Comparison of ENCODE assay signal across 15 mouse cellular contexts in genomic region chr6:94807216-94807615, GRCm38 (mm10).
DNase-seq lines count a peak whose midpoint lies in the region; ATAC-seq and TF ChIP-seq lines count a peak whose summit lies in the region.
"Had no signal": no experiment of that assay in that cellular context is flagged by ENCODE, and none has a peak within 500 bp of the region (broad histone marks: within the 10 kb centered on the region; RNA-seq: fewer than 3 reads in every experiment).

No protein-coding gene starts in this region.

- no peak for TF ChIP-seq CTCF in stomach, postnatal 0 days (IDR thresholded peaks at IDR 0.05; ENCODE audit: low read depth)

- WGBS in intestine, embryonic 15.5 days = 67% methylated on average over 6 of the region's 6 CpGs
- WGBS in intestine, embryonic 16.5 days = 67% methylated on average over 6 of the region's 6 CpGs
- 52% methylated on average over 6 of the region's 6 CpGs for WGBS in embryonic facial prominence, embryonic 14.5 days
- WGBS in limb, embryonic 10.5 days = 83% methylated on average over 6 of the region's 6 CpGs
- 58% methylated on average over 6 of the region's 6 CpGs for WGBS in stomach, postnatal 0 days

- 0 out of 2 replicates have a peak overlapping the region, but pooled peaks have one; percentile 33 for H3K27ac ChIP-seq in intestine, embryonic 15.5 days
- H3K27ac ChIP-seq in intestine, embryonic 16.5 days (ENCODE audit: low read length) = no peak overlapping the region
- H3K27ac ChIP-seq in embryonic facial prominence, embryonic 14.5 days (replicated peaks; ENCODE audit: low read depth, low read length) = peak overlapping the region; percentile 82
- peak overlapping the region; percentile 47 for H3K27ac ChIP-seq in limb, embryonic 10.5 days
- H3K27ac ChIP-seq in stomach, postnatal 0 days (replicated peaks) = peak overlapping the region; percentile 63
- H3K27ac ChIP-seq: liver, embryonic 12.5 days had no signal

- H3K4me3 ChIP-seq in intestine, embryonic 15.5 days (replicated peaks) = no peak overlapping the region
- H3K4me3 ChIP-seq in intestine, embryonic 16.5 days (ENCODE audit: low read length) = no peak overlapping the region
- H3K4me3 ChIP-seq in embryonic facial prominence, embryonic 14.5 days (ENCODE audit: low read depth, low read length) = no peak overlapping the region
- no peak overlapping the region for H3K4me3 ChIP-seq in limb, embryonic 10.5 days
- H3K4me3 ChIP-seq in stomach, postnatal 0 days (ENCODE audit: low read depth, low read length) = no peak overlapping the region
- H3K4me3 ChIP-seq: liver, embryonic 12.5 days; megakaryocyte, embryonic 14.5 days had no signal

- no peaks in the 10 kb centered on the region for H3K27me3 ChIP-seq in intestine, embryonic 15.5 days (replicated peaks)
- H3K27me3 ChIP-seq in intestine, embryonic 16.5 days (replicated peaks; ENCODE audit: control insufficient read depth, insufficient read depth, low read length) = no peaks in the 10 kb centered on the region
- no peaks in the 10 kb centered on the region for H3K27me3 ChIP-seq in embryonic facial prominence, embryonic 14.5 days (replicated peaks; ENCODE audit: control insufficient read depth, insufficient read depth, low read length)
- H3K27me3 ChIP-seq in limb, embryonic 10.5 days (ENCODE audit: low read depth, poor library complexity, severe bottlenecking) = 0 out of 2 replicates have a peak, but pooled peaks cover 4% of the 10 kb centered on the region
- H3K27me3 ChIP-seq in stomach, postnatal 0 days (ENCODE audit: control insufficient read depth, insufficient read depth, low read length) = no peaks in the 10 kb centered on the region
- H3K27me3 ChIP-seq: liver, embryonic 12.5 days had no signal

- no peaks in the 10 kb centered on the region for H3K36me3 ChIP-seq in intestine, embryonic 15.5 days
- H3K36me3 ChIP-seq in intestine, embryonic 16.5 days (ENCODE audit: control insufficient read depth, insufficient read depth, low read length) = no peaks in the 10 kb centered on the region
- H3K36me3 ChIP-seq in embryonic facial prominence, embryonic 14.5 days (ENCODE audit: control insufficient read depth, insufficient read depth, low read length) = no peaks in the 10 kb centered on the region
- H3K36me3 ChIP-seq in limb, embryonic 10.5 days = no peaks in the 10 kb centered on the region
- H3K36me3 ChIP-seq in stomach, postnatal 0 days (ENCODE audit: control insufficient read depth, insufficient read depth, low read length) = no peaks in the 10 kb centered on the region
- H3K36me3 ChIP-seq: liver, embryonic 12.5 days had no signal

- intact Hi-C loops in left cerebral cortex, postnatal 4 days (cut with DNase I) = no loop called here

- H3K9me3 ChIP-seq in intestine, embryonic 15.5 days = no peaks in the 10 kb centered on the region
- no peaks in the 10 kb centered on the region for H3K9me3 ChIP-seq in intestine, embryonic 16.5 days (ENCODE audit: control insufficient read depth, low read length)
- H3K9me3 ChIP-seq in embryonic facial prominence, embryonic 14.5 days (ENCODE audit: control insufficient read depth, low read length) = no peaks in the 10 kb centered on the region
- H3K9me3 ChIP-seq in limb, embryonic 10.5 days (replicated peaks) = no peaks in the 10 kb centered on the region
- H3K9me3 ChIP-seq in stomach, postnatal 0 days (ENCODE audit: control insufficient read depth, low read length) = no peaks in the 10 kb centered on the region
- H3K9me3 ChIP-seq: liver, embryonic 12.5 days; megakaryocyte, embryonic 14.5 days had no signal

- no peak for TF ChIP-seq EP300 in stomach, postnatal 0 days (optimal IDR thresholded peaks at IDR 0.05)

- 0 out of 2 replicates have a peak, but pooled peaks cover 2% of the 10 kb centered on the region for H3K4me1 ChIP-seq in intestine, embryonic 15.5 days (replicated peaks)
- H3K4me1 ChIP-seq in intestine, embryonic 16.5 days (ENCODE audit: control insufficient read depth, insufficient read depth, low read length) = peaks cover 6% of the 10 kb centered on the region; the same call in 1 of the 2 replicates
- H3K4me1 ChIP-seq in embryonic facial prominence, embryonic 14.5 days (ENCODE audit: control insufficient read depth, insufficient read depth, low read length) = peaks cover 25% of the 10 kb centered on the region
- H3K4me1 ChIP-seq in limb, embryonic 10.5 days = peaks cover 42% of the 10 kb centered on the region
- no peaks in the 10 kb centered on the region for H3K4me1 ChIP-seq in stomach, postnatal 0 days (replicated peaks; ENCODE audit: control insufficient read depth, insufficient read depth)
- H3K4me1 ChIP-seq: liver, embryonic 12.5 days; megakaryocyte, embryonic 14.5 days had no signal

- H3K4me2 ChIP-seq in intestine, embryonic 15.5 days (replicated peaks) = no peak overlapping the region
- no peak overlapping the region for H3K4me2 ChIP-seq in intestine, embryonic 16.5 days (ENCODE audit: low read depth, low read length)
- H3K4me2 ChIP-seq in embryonic facial prominence, embryonic 14.5 days (ENCODE audit: low read depth, low read length) = no peak overlapping the region
- H3K4me2 ChIP-seq in stomach, postnatal 0 days (replicated peaks; ENCODE audit: low read depth) = no peak overlapping the region
- H3K4me2 ChIP-seq: liver, embryonic 12.5 days had no signal

- no peak overlapping the region for H3K9ac ChIP-seq in intestine, embryonic 15.5 days
- H3K9ac ChIP-seq in intestine, embryonic 16.5 days (ENCODE audit: low read depth, low read length) = no peak overlapping the region
- no peak overlapping the region for H3K9ac ChIP-seq in embryonic facial prominence, embryonic 14.5 days (ENCODE audit: low read depth, low read length)
- H3K9ac ChIP-seq in stomach, postnatal 0 days (ENCODE audit: low read length) = no peak overlapping the region
- H3K9ac ChIP-seq: liver, embryonic 12.5 days had no signal

- DNase-seq in embryonic facial prominence, embryonic 14.5 days (ENCODE audit: low spot score) = peak; percentile 65
- no peak for DNase-seq in limb, embryonic 10.5 days (ENCODE audit: low spot score)
- DNase-seq in stomach, postnatal 0 days (ENCODE audit: low spot score) = no peak
- no peak for DNase-seq in left cerebral cortex, postnatal 4 days
- DNase-seq in urinary bladder, postnatal 10 days (ENCODE audit: low spot score) = no peak
- DNase-seq: adrenal gland, adult 8-10 months; cerebellum, adult 11-12 months; cerebellum, postnatal 36 days; spleen, adult 18-20 months; thymus, adult 18-20 months had no signal

- no peak for ATAC-seq in intestine, embryonic 15.5 days
- ATAC-seq in intestine, embryonic 16.5 days = no peak
- peak; percentile 50 for ATAC-seq in embryonic facial prominence, embryonic 14.5 days (ENCODE audit: low read depth)
- peak; percentile 9; the same call in 1 of the 2 replicates for ATAC-seq in stomach, postnatal 0 days (ENCODE audit: low FRiP score, low TSS enrichment)
- ATAC-seq: CD4-positive, CD25-positive, alpha-beta regulatory T cell, adult 4 months; liver, embryonic 12.5 days had no signal

Comparison
In these comparisons a context has a peak if more than half of its experiments do, and no peak if none do; other contexts are left out.
1. ATAC-seq: peak in embryonic facial prominence, embryonic 14.5 days (single experiment) and stomach, postnatal 0 days (single experiment); none in intestine, embryonic 15.5 days (single experiment) and intestine, embryonic 16.5 days (single experiment).